Mouse (Mus musculus): ENCODE measurements around the gene Tom1l2. TPM values are rescaled to one million over a fixed set of nuclear protein-coding genes. Genes with fewer than 3 reads are reported as not detected.

Tom1l2 gene
- polyA plus RNA-seq, 1 experiment from 2014 or later, result 9.0 TPM

GRCm38 (mm10) chr11:60268563-60268962, 84.1 kb downstream of the Tom1l2 start:
- H3K27me3 ChIP-seq (ENCODE audit: control insufficient read depth, insufficient read depth, low read length), result no peaks in the 10 kb centered on the region
- ATAC-seq (replicated peaks; ENCODE audit: insufficient number of reproducible peaks, low FRiP score, low TSS enrichment, low read depth) (no peak), DNase-seq (ENCODE audit: low spot score) (no peak)
- H3K9ac ChIP-seq (replicated peaks; ENCODE audit: low read length), result no peak overlapping the region
- H3K27ac ChIP-seq (replicated peaks; ENCODE audit: low read depth, low read length), result no peak overlapping the region
- 40% methylated on average over 3 of the region's 3 CpGs for WGBS
- no peaks in the 10 kb centered on the region; the same call in 1 of the 2 replicates for H3K4me1 ChIP-seq (ENCODE audit: control insufficient read depth, insufficient read depth, low read length)
- H3K4me3 ChIP-seq (ENCODE audit: low read depth, low read length), result no peak overlapping the region
- no peaks in the 10 kb centered on the region for H3K36me3 ChIP-seq (replicated peaks; ENCODE audit: control insufficient read depth, insufficient read depth, low read depth, low read length)
- H3K9me3 ChIP-seq (replicated peaks; ENCODE audit: control insufficient read depth, low read length), result no peaks in the 10 kb centered on the region
- H3K4me2 ChIP-seq (ENCODE audit: low read depth, low read length), result no peak overlapping the region

- no peaks in the 10 kb centered on the region for H3K4me1 ChIP-seq (ENCODE audit: control insufficient read depth, insufficient read depth, low read length)
- DNase-seq (ENCODE audit: low spot score) (no peak), ATAC-seq (replicated peaks; ENCODE audit: insufficient number of reproducible peaks, low FRiP score, low TSS enrichment, low read depth) (no peak)
- H3K9ac ChIP-seq (replicated peaks; ENCODE audit: low read length), result no peak overlapping the region
- no peak overlapping the region for H3K4me2 ChIP-seq (ENCODE audit: low read depth, low read length)
- no peak overlapping the region for H3K4me3 ChIP-seq (ENCODE audit: low read depth, low read length)
- 85% methylated on average over 4 of the region's 4 CpGs for WGBS
- no peaks in the 10 kb centered on the region for H3K27me3 ChIP-seq (ENCODE audit: control insufficient read depth, insufficient read depth, low read length)
- no peaks in the 10 kb centered on the region for H3K9me3 ChIP-seq (replicated peaks; ENCODE audit: control insufficient read depth, low read length)
- no peaks in the 10 kb centered on the region for H3K36me3 ChIP-seq (replicated peaks; ENCODE audit: control insufficient read depth, insufficient read depth, low read depth, low read length)
- H3K27ac ChIP-seq (replicated peaks; ENCODE audit: low read depth, low read length), result no peak overlapping the region
These were observed 87.3 kb downstream of the Tom1l2 start for GRCm38 (mm10) chr11:60265271-60265985.

- H3K9ac ChIP-seq (replicated peaks; ENCODE audit: low read length), result no peak overlapping the region
These were observed 88.1 kb downstream of the Tom1l2 start for GRCm38 (mm10) chr11:60264651-60265050.

GRCm38 (mm10) chr11:60262396-60262795, 90.3 kb downstream of the Tom1l2 start:
- H3K4me3 ChIP-seq (ENCODE audit: low read depth, low read length), result no peak overlapping the region
- H3K4me1 ChIP-seq (ENCODE audit: control insufficient read depth, insufficient read depth, low read length), result no peaks in the 10 kb centered on the region
- no peaks in the 10 kb centered on the region for H3K36me3 ChIP-seq (replicated peaks; ENCODE audit: control insufficient read depth, insufficient read depth, low read depth, low read length)
- H3K27me3 ChIP-seq (ENCODE audit: control insufficient read depth, insufficient read depth, low read length), result no peaks in the 10 kb centered on the region
- 86% methylated on average over 4 of the region's 4 CpGs for WGBS
- no peak for ATAC-seq (replicated peaks; ENCODE audit: insufficient number of reproducible peaks, low FRiP score, low TSS enrichment, low read depth)
- no peak overlapping the region for H3K27ac ChIP-seq (replicated peaks; ENCODE audit: low read depth, low read length)
- no peak for DNase-seq (ENCODE audit: low spot score)
- no peak overlapping the region for H3K9ac ChIP-seq (replicated peaks; ENCODE audit: low read length)
- no peaks in the 10 kb centered on the region for H3K9me3 ChIP-seq (replicated peaks; ENCODE audit: control insufficient read depth, low read length)
- no peak overlapping the region for H3K4me2 ChIP-seq (ENCODE audit: low read depth, low read length)

More at GRCm38 (mm10) chr11:60264651-60265050, 88.1 kb downstream of the Tom1l2 start:
- H3K4me2 ChIP-seq (ENCODE audit: low read depth, low read length), result no peak overlapping the region
- no peak overlapping the region for H3K27ac ChIP-seq (replicated peaks; ENCODE audit: low read depth, low read length)
- no peaks in the 10 kb centered on the region for H3K36me3 ChIP-seq (replicated peaks; ENCODE audit: control insufficient read depth, insufficient read depth, low read depth, low read length)
- WGBS, result 93% methylated on average over 1 of the region's 1 CpGs
- H3K27me3 ChIP-seq (ENCODE audit: control insufficient read depth, insufficient read depth, low read length), result no peaks in the 10 kb centered on the region
- H3K4me1 ChIP-seq (ENCODE audit: control insufficient read depth, insufficient read depth, low read length), result no peaks in the 10 kb centered on the region
- H3K4me3 ChIP-seq (ENCODE audit: low read depth, low read length), result no peak overlapping the region
- no peaks in the 10 kb centered on the region for H3K9me3 ChIP-seq (replicated peaks; ENCODE audit: control insufficient read depth, low read length)
- ATAC-seq (replicated peaks; ENCODE audit: insufficient number of reproducible peaks, low FRiP score, low TSS enrichment, low read depth) (no peak), DNase-seq (ENCODE audit: low spot score) (no peak)

- Histone ChIP-seq H3K4me2 (ENCODE audit: low read depth, low read length) (no peak overlapping the region), H3K27ac (replicated peaks; ENCODE audit: low read depth, low read length) (no peak overlapping the region), H3K4me1 (ENCODE audit: control insufficient read depth, insufficient read depth, low read length) (no peaks in the 10 kb centered on the region), H3K27me3 (ENCODE audit: control insufficient read depth, insufficient read depth, low read length) (no peaks in the 10 kb centered on the region), H3K9ac (replicated peaks; ENCODE audit: low read length) (no peak overlapping the region), H3K36me3 (replicated peaks; ENCODE audit: control insufficient read depth, insufficient read depth, low read depth, low read length) (no peaks in the 10 kb centered on the region), H3K9me3 (replicated peaks; ENCODE audit: control insufficient read depth, low read length) (no peaks in the 10 kb centered on the region), H3K4me3 (ENCODE audit: low read depth, low read length) (no peak overlapping the region)
- no peak for ATAC-seq (replicated peaks; ENCODE audit: insufficient number of reproducible peaks, low FRiP score, low TSS enrichment, low read depth)
- 95% methylated on average over 3 of the region's 3 CpGs for WGBS
- no peak for DNase-seq (ENCODE audit: low spot score)
These were observed 92.0 kb downstream of the Tom1l2 start for GRCm38 (mm10) chr11:60260743-60261142.

- WGBS, result 81% methylated on average over 2 of the region's 2 CpGs
- no peaks in the 10 kb centered on the region for H3K36me3 ChIP-seq (replicated peaks; ENCODE audit: control insufficient read depth, insufficient read depth, low read depth, low read length)
- ATAC-seq (replicated peaks; ENCODE audit: insufficient number of reproducible peaks, low FRiP score, low TSS enrichment, low read depth) (no peak), DNase-seq (ENCODE audit: low spot score) (no peak)
- H3K4me2 ChIP-seq (ENCODE audit: low read depth, low read length), result no peak overlapping the region
- no peak overlapping the region for H3K27ac ChIP-seq (replicated peaks; ENCODE audit: low read depth, low read length)
- no peaks in the 10 kb centered on the region for H3K4me1 ChIP-seq (ENCODE audit: control insufficient read depth, insufficient read depth, low read length)
- no peaks in the 10 kb centered on the region for H3K9me3 ChIP-seq (replicated peaks; ENCODE audit: control insufficient read depth, low read length)
- no peak overlapping the region for H3K4me3 ChIP-seq (ENCODE audit: low read depth, low read length)
- no peaks in the 10 kb centered on the region for H3K27me3 ChIP-seq (ENCODE audit: control insufficient read depth, insufficient read depth, low read length)
- H3K9ac ChIP-seq (replicated peaks; ENCODE audit: low read length), result no peak overlapping the region
These were observed 95.0 kb downstream of the Tom1l2 start for GRCm38 (mm10) chr11:60257696-60258095.

GRCm38 (mm10) chr11:60256713-60257112, 96.0 kb downstream of the Tom1l2 start:
- H3K4me3 ChIP-seq (ENCODE audit: low read depth, low read length), result no peak overlapping the region
- no peaks in the 10 kb centered on the region for H3K9me3 ChIP-seq (replicated peaks; ENCODE audit: control insufficient read depth, low read length)
- H3K4me2 ChIP-seq (ENCODE audit: low read depth, low read length), result no peak overlapping the region
- no peak overlapping the region for H3K27ac ChIP-seq (replicated peaks; ENCODE audit: low read depth, low read length)
- DNase-seq (ENCODE audit: low spot score) (no peak), ATAC-seq (replicated peaks; ENCODE audit: insufficient number of reproducible peaks, low FRiP score, low TSS enrichment, low read depth) (no peak)
- 83% methylated on average over 9 of the region's 9 CpGs for WGBS
- H3K9ac ChIP-seq (replicated peaks; ENCODE audit: low read length), result no peak overlapping the region
- no peaks in the 10 kb centered on the region for H3K36me3 ChIP-seq (replicated peaks; ENCODE audit: control insufficient read depth, insufficient read depth, low read depth, low read length)
- H3K27me3 ChIP-seq (ENCODE audit: control insufficient read depth, insufficient read depth, low read length), result no peaks in the 10 kb centered on the region
- no peaks in the 10 kb centered on the region for H3K4me1 ChIP-seq (ENCODE audit: control insufficient read depth, insufficient read depth, low read length)

- no peak overlapping the region for H3K4me3 ChIP-seq (ENCODE audit: low read depth, low read length)
- H3K9me3 ChIP-seq (replicated peaks; ENCODE audit: control insufficient read depth, low read length), result no peaks in the 10 kb centered on the region
- no peak overlapping the region for H3K9ac ChIP-seq (replicated peaks; ENCODE audit: low read length)
- DNase-seq (ENCODE audit: low spot score) (no peak), ATAC-seq (replicated peaks; ENCODE audit: insufficient number of reproducible peaks, low FRiP score, low TSS enrichment, low read depth) (no peak)
- H3K4me2 ChIP-seq (ENCODE audit: low read depth, low read length), result no peak overlapping the region
- no peak overlapping the region for H3K27ac ChIP-seq (replicated peaks; ENCODE audit: low read depth, low read length)
- no peaks in the 10 kb centered on the region for H3K4me1 ChIP-seq (ENCODE audit: control insufficient read depth, insufficient read depth, low read length)
- 73% methylated on average over 6 of the region's 6 CpGs for WGBS
- no peaks in the 10 kb centered on the region for H3K27me3 ChIP-seq (ENCODE audit: control insufficient read depth, insufficient read depth, low read length)
- H3K36me3 ChIP-seq (replicated peaks; ENCODE audit: control insufficient read depth, insufficient read depth, low read depth, low read length), result no peaks in the 10 kb centered on the region
These were observed 96.5 kb downstream of the Tom1l2 start for GRCm38 (mm10) chr11:60256176-60256681.
